Mouse (Mus musculus): Measurements from ENCODE around the gene 4933424G06Rik. TPM values are rescaled to one million over a fixed set of nuclear protein-coding genes. Genes with fewer than 3 reads are reported as not detected.

Gene 4933424G06Rik
- total and polyA plus RNA-seq, 2 experiments from 2014 or later, result 0.81 TPM; not detected in 1

- no peaks in the 10 kb centered on the region for H3K9me3 ChIP-seq (ENCODE audit: low read length)
- no peaks in the 10 kb centered on the region for H3K27me3 ChIP-seq (ENCODE audit: insufficient read depth, low read length)
- no peak overlapping the region for H3K4me3 ChIP-seq (ENCODE audit: low read depth, low read length)
- no peaks in the 10 kb centered on the region for H3K4me1 ChIP-seq (ENCODE audit: insufficient read depth, low read length)
- 87% methylated on average over 3 of the region's 3 CpGs for WGBS
- no peak overlapping the region for H3K4me2 ChIP-seq (ENCODE audit: low read depth, low read length, poor library complexity, severe bottlenecking)
- no peak for TF ChIP-seq CTCF (IDR thresholded peaks at IDR 0.05)
- peaks cover 77% of the 10 kb centered on the region for H3K36me3 ChIP-seq (ENCODE audit: insufficient read depth, low read length)
- DNase-seq (ENCODE audit: low spot score), result no peak
- H3K27ac ChIP-seq (ENCODE audit: low read depth, low read length), result no peak overlapping the region
- no peak overlapping the region for H3K9ac ChIP-seq (replicated peaks; ENCODE audit: low read length, poor library complexity, severe bottlenecking)
- no peak for ATAC-seq (ENCODE audit: low FRiP score)
Measured at GRCm38 (mm10) chr1:36800379-36801011, 90.5 kb downstream of the 4933424G06Rik start.

- WGBS, result 77% methylated on average over 9 of the region's 9 CpGs
- ATAC-seq (ENCODE audit: low FRiP score) (no peak), DNase-seq (ENCODE audit: low spot score) (no peak)
- Histone ChIP-seq H3K4me2 (ENCODE audit: low read depth, low read length, poor library complexity, severe bottlenecking) (no peak overlapping the region), H3K4me3 (ENCODE audit: low read depth, low read length) (no peak overlapping the region), H3K9ac (replicated peaks; ENCODE audit: low read length, poor library complexity, severe bottlenecking) (no peak overlapping the region), H3K27me3 (ENCODE audit: insufficient read depth, low read length) (no peaks in the 10 kb centered on the region), H3K9me3 (ENCODE audit: low read length) (no peaks in the 10 kb centered on the region), H3K27ac (ENCODE audit: low read depth, low read length) (no peak overlapping the region), H3K4me1 (ENCODE audit: insufficient read depth, low read length) (no peaks in the 10 kb centered on the region), H3K36me3 (ENCODE audit: insufficient read depth, low read length) (peaks cover 71% of the 10 kb centered on the region)
- no peak for TF ChIP-seq CTCF (IDR thresholded peaks at IDR 0.05)
Measured at GRCm38 (mm10) chr1:36804259-36804658, 94.3 kb downstream of the 4933424G06Rik start.

- no peak overlapping the region for H3K4me3 ChIP-seq (ENCODE audit: low read depth, low read length)
- no peaks in the 10 kb centered on the region for H3K9me3 ChIP-seq (ENCODE audit: low read length)
- 94% methylated on average over 4 of the region's 4 CpGs for WGBS
- DNase-seq (ENCODE audit: low spot score), result no peak
- no peak overlapping the region for H3K27ac ChIP-seq (ENCODE audit: low read depth, low read length)
- no peak for TF ChIP-seq CTCF (IDR thresholded peaks at IDR 0.05)
- H3K36me3 ChIP-seq (ENCODE audit: insufficient read depth, low read length), result peaks cover 66% of the 10 kb centered on the region
- H3K4me2 ChIP-seq (ENCODE audit: low read depth, low read length, poor library complexity, severe bottlenecking), result no peak overlapping the region
- H3K27me3 ChIP-seq (ENCODE audit: insufficient read depth, low read length), result no peaks in the 10 kb centered on the region
- H3K4me1 ChIP-seq (ENCODE audit: insufficient read depth, low read length), result no peaks in the 10 kb centered on the region
- H3K9ac ChIP-seq (replicated peaks; ENCODE audit: low read length, poor library complexity, severe bottlenecking), result no peak overlapping the region
- ATAC-seq (ENCODE audit: low FRiP score), result no peak
Measured at GRCm38 (mm10) chr1:36804833-36805232, 94.9 kb downstream of the 4933424G06Rik start.

- H3K4me2 ChIP-seq (ENCODE audit: low read depth, low read length, poor library complexity, severe bottlenecking), result no peak overlapping the region
- no peak overlapping the region for H3K27ac ChIP-seq (ENCODE audit: low read depth, low read length)
- no peak overlapping the region for H3K9ac ChIP-seq (replicated peaks; ENCODE audit: low read length, poor library complexity, severe bottlenecking)
- H3K4me3 ChIP-seq (ENCODE audit: low read depth, low read length), result no peak overlapping the region
- ATAC-seq (ENCODE audit: low FRiP score) (no peak), DNase-seq (ENCODE audit: low spot score) (no peak)
- no peaks in the 10 kb centered on the region for H3K9me3 ChIP-seq (ENCODE audit: low read length)
- no peak for TF ChIP-seq CTCF (IDR thresholded peaks at IDR 0.05)
- no peaks in the 10 kb centered on the region for H3K27me3 ChIP-seq (ENCODE audit: insufficient read depth, low read length)
- H3K36me3 ChIP-seq (ENCODE audit: insufficient read depth, low read length), result peaks cover 74% of the 10 kb centered on the region
- 98% methylated on average over 7 of the region's 7 CpGs for WGBS
- no peaks in the 10 kb centered on the region for H3K4me1 ChIP-seq (ENCODE audit: insufficient read depth, low read length)
Measured at GRCm38 (mm10) chr1:36806181-36806905, 96.4 kb downstream of the 4933424G06Rik start.

- Histone ChIP-seq H3K9me3 (ENCODE audit: low read length) (no peaks in the 10 kb centered on the region), H3K4me3 (ENCODE audit: low read depth, low read length) (no peak overlapping the region), H3K27ac (ENCODE audit: low read depth, low read length) (no peak overlapping the region), H3K9ac (replicated peaks; ENCODE audit: low read length, poor library complexity, severe bottlenecking) (no peak overlapping the region), H3K27me3 (ENCODE audit: insufficient read depth, low read length) (no peaks in the 10 kb centered on the region), H3K4me2 (ENCODE audit: low read depth, low read length, poor library complexity, severe bottlenecking) (no peak overlapping the region), H3K4me1 (ENCODE audit: insufficient read depth, low read length) (no peaks in the 10 kb centered on the region), H3K36me3 (ENCODE audit: insufficient read depth, low read length) (peaks cover 74% of the 10 kb centered on the region)
- no peak for ATAC-seq (ENCODE audit: low FRiP score)
- DNase-seq (ENCODE audit: low spot score), result no peak
- 94% methylated on average over 1 of the region's 1 CpGs for WGBS
- TF ChIP-seq CTCF (IDR thresholded peaks at IDR 0.05), result no peak
Measured at GRCm38 (mm10) chr1:36807086-36807485, 97.1 kb downstream of the 4933424G06Rik start.

Small RNA genes lying within 50 kb of the gene (microRNA-seq; reads per million reads assigned to microRNA genes)
- gene Gm24133 (ENCODE audit: borderline number of aligned reads), result not detected

Other genes with a start within 250 kb of the 4933424G06Rik start
- gene Cnnm4, start 238.5 kb upstream of the 4933424G06Rik start, total RNA-seq (2014; rRNA removed), result 15.6 and 16.8 TPM in 2 replicates
- gene Cnnm4, start 238.5 kb upstream of the 4933424G06Rik start, polyA plus RNA-seq (2015; fragmentation: Nextera tagmentation; extraction: Ambion mirVana), result 10.6 and 11.0 TPM in 2 replicates
- 32.9 and 40.8 TPM in 2 replicates for gene Cnnm3, start 198.3 kb upstream of the 4933424G06Rik start, total RNA-seq (2014; rRNA removed)
- gene Cnnm3, start 198.3 kb upstream of the 4933424G06Rik start, polyA plus RNA-seq (2015; fragmentation: Nextera tagmentation; extraction: Ambion mirVana), result 4.3 and 5.2 TPM in 2 replicates
- 9.8 and 11.6 TPM in 2 replicates for gene Ankrd23, start 173.3 kb upstream of the 4933424G06Rik start, total RNA-seq (2014; rRNA removed)
- gene Ankrd23, start 173.3 kb upstream of the 4933424G06Rik start, polyA plus RNA-seq (2015; fragmentation: Nextera tagmentation; extraction: Ambion mirVana), result 12.8 and 14.8 TPM in 2 replicates
- not detected in 2 replicates for gene Gm42417, start 170.7 kb upstream of the 4933424G06Rik start, total RNA-seq (2014; rRNA removed)
- gene Gm42417, start 170.7 kb upstream of the 4933424G06Rik start, polyA plus RNA-seq (2015; fragmentation: Nextera tagmentation; extraction: Ambion mirVana), result 0.42 and 0.65 TPM in 2 replicates
- 27.9 and 30.4 TPM in 2 replicates for gene Ankrd39, start 162.7 kb upstream of the 4933424G06Rik start, total RNA-seq (2014; rRNA removed)
- gene Ankrd39, start 162.7 kb upstream of the 4933424G06Rik start, polyA plus RNA-seq (2015; fragmentation: Nextera tagmentation; extraction: Ambion mirVana), result 34.3 and 40.9 TPM in 2 replicates
- 30.0 and 32.7 TPM in 2 replicates for gene Sema4c, start 151.8 kb upstream of the 4933424G06Rik start, total RNA-seq (2014; rRNA removed)
- gene Sema4c, start 151.8 kb upstream of the 4933424G06Rik start, polyA plus RNA-seq (2015; fragmentation: Nextera tagmentation; extraction: Ambion mirVana), result 14.7 and 18.0 TPM in 2 replicates
- gene Fam178b, start 27.0 kb upstream of the 4933424G06Rik start, total RNA-seq (2014; rRNA removed), result not detected in 2 replicates
- 0.20 and 0.32 TPM in 2 replicates for gene Fam178b, start 27.0 kb upstream of the 4933424G06Rik start, polyA plus RNA-seq (2015; fragmentation: Nextera tagmentation; extraction: Ambion mirVana)
- 346 and 362 TPM in 2 replicates for gene Cox5b, start 18.7 kb upstream of the 4933424G06Rik start, total RNA-seq (2014; rRNA removed)
- gene Cox5b, start 18.7 kb upstream of the 4933424G06Rik start, polyA plus RNA-seq (2015; fragmentation: Nextera tagmentation; extraction: Ambion mirVana), result 835 and 901 TPM in 2 replicates
- gene Actr1b, start 4.3 kb downstream of the 4933424G06Rik start, total RNA-seq (2014; rRNA removed), result 139 TPM in 2 replicates
- gene Actr1b, start 4.3 kb downstream of the 4933424G06Rik start, polyA plus RNA-seq (2015; fragmentation: Nextera tagmentation; extraction: Ambion mirVana), result 113 and 120 TPM in 2 replicates
- 2.2 and 3.3 TPM in 2 replicates for gene Zap70, start 51.6 kb downstream of the 4933424G06Rik start, total RNA-seq (2014; rRNA removed)
- 2.4 and 2.6 TPM in 2 replicates for gene Zap70, start 51.6 kb downstream of the 4933424G06Rik start, polyA plus RNA-seq (2015; fragmentation: Nextera tagmentation; extraction: Ambion mirVana)
- 25.8 and 36.8 TPM in 2 replicates for gene Tmem131, start 233.5 kb downstream of the 4933424G06Rik start, total RNA-seq (2014; rRNA removed)
- 8.6 and 11.1 TPM in 2 replicates for gene Tmem131, start 233.5 kb downstream of the 4933424G06Rik start, polyA plus RNA-seq (2015; fragmentation: Nextera tagmentation; extraction: Ambion mirVana)